Mouse (Mus musculus): ENCODE data around the gene Olfr279. TPM values are rescaled to one million over a fixed set of nuclear protein-coding genes. Genes with fewer than 3 reads are reported as not detected.

The Olfr279 gene
- polyA plus RNA-seq, 1 experiment from 2014 or later: not detected

- WGBS: 74% methylated on average over 18 of the region's 18 CpGs
Measured at GRCm38 (mm10) chr15:98483907-98484886, 8.0 kb upstream of the Olfr279 start.

GRCm38 (mm10) chr15:98486433-98487021, 5.7 kb upstream of the Olfr279 start:
- 90% methylated on average over 8 of the region's 8 CpGs for WGBS
- no peak overlapping the region for H3K4me3 ChIP-seq
- no peak overlapping the region for H3K27ac ChIP-seq (ENCODE audit: poor library complexity, severe bottlenecking)
- ATAC-seq (ENCODE audit: insufficient number of reproducible peaks, low FRiP score): no peak
- no peaks in the 10 kb centered on the region for H3K27me3 ChIP-seq (replicated peaks)
- H3K9me3 ChIP-seq (replicated peaks): peaks cover 7% of the 10 kb centered on the region
- H3K9ac ChIP-seq: no peak overlapping the region
- H3K36me3 ChIP-seq: no peaks in the 10 kb centered on the region
- no peak overlapping the region for H3K4me2 ChIP-seq
- H3K4me1 ChIP-seq (replicated peaks): no peaks in the 10 kb centered on the region

More at GRCm38 (mm10) chr15:98483907-98484886, 8.0 kb upstream of the Olfr279 start:
- Histone ChIP-seq H3K4me3 (no peak overlapping the region), H3K4me1 (replicated peaks) (no peaks in the 10 kb centered on the region), H3K27me3 (replicated peaks) (no peaks in the 10 kb centered on the region), H3K27ac (ENCODE audit: poor library complexity, severe bottlenecking) (no peak overlapping the region), H3K9me3 (replicated peaks) (peaks cover 7% of the 10 kb centered on the region), H3K4me2 (no peak overlapping the region), H3K9ac (no peak overlapping the region), H3K36me3 (no peaks in the 10 kb centered on the region)
- no peak for ATAC-seq (ENCODE audit: insufficient number of reproducible peaks, low FRiP score)

- Histone ChIP-seq H3K36me3 (no peaks in the 10 kb centered on the region), H3K4me1 (replicated peaks) (no peaks in the 10 kb centered on the region), H3K9ac (no peak overlapping the region), H3K4me2 (no peak overlapping the region), H3K4me3 (no peak overlapping the region), H3K27ac (ENCODE audit: poor library complexity, severe bottlenecking) (no peak overlapping the region), H3K27me3 (replicated peaks) (no peaks in the 10 kb centered on the region), H3K9me3 (replicated peaks) (peaks cover 7% of the 10 kb centered on the region)
- no peak for ATAC-seq (ENCODE audit: insufficient number of reproducible peaks, low FRiP score)
- WGBS: 41% methylated on average over 2 of the region's 2 CpGs
Measured at GRCm38 (mm10) chr15:98491332-98491731, 870 bp upstream of the Olfr279 start.

GRCm38 (mm10) chr15:98497631-98498030, 5.4 kb downstream of the Olfr279 start:
- H3K9ac ChIP-seq: no peak overlapping the region
- H3K4me1 ChIP-seq (replicated peaks): no peaks in the 10 kb centered on the region
- peaks cover 15% of the 10 kb centered on the region; the same call in 1 of the 2 replicates for H3K27me3 ChIP-seq (replicated peaks)
- no peaks in the 10 kb centered on the region for H3K36me3 ChIP-seq
- ATAC-seq (ENCODE audit: insufficient number of reproducible peaks, low FRiP score): no peak
- no peak overlapping the region for H3K4me3 ChIP-seq
- 0 out of 2 replicates have a peak, but pooled peaks cover 4% of the 10 kb centered on the region for H3K9me3 ChIP-seq (replicated peaks)
- H3K27ac ChIP-seq (ENCODE audit: poor library complexity, severe bottlenecking): no peak overlapping the region
- WGBS: 79% methylated on average over 17 of the region's 17 CpGs
- no peak overlapping the region for H3K4me2 ChIP-seq

GRCm38 (mm10) chr15:98503317-98503716, 11.1 kb downstream of the Olfr279 start:
- H3K27me3 ChIP-seq (replicated peaks): peaks cover 19% of the 10 kb centered on the region
- H3K27ac ChIP-seq (ENCODE audit: poor library complexity, severe bottlenecking): no peak overlapping the region
- H3K4me2 ChIP-seq: no peak overlapping the region
- H3K36me3 ChIP-seq: no peaks in the 10 kb centered on the region
- ATAC-seq (ENCODE audit: insufficient number of reproducible peaks, low FRiP score): no peak
- H3K9me3 ChIP-seq (replicated peaks): no peaks in the 10 kb centered on the region
- H3K4me1 ChIP-seq (replicated peaks): no peaks in the 10 kb centered on the region
- no peak overlapping the region for H3K4me3 ChIP-seq
- 86% methylated on average over 3 of the region's 3 CpGs for WGBS
- H3K9ac ChIP-seq: no peak overlapping the region

GRCm38 (mm10) chr15:98504514-98504913, 12.3 kb downstream of the Olfr279 start:
- WGBS: 12% methylated on average over 18 of the region's 18 CpGs
- H3K27ac ChIP-seq (ENCODE audit: poor library complexity, severe bottlenecking): no peak overlapping the region
- H3K9ac ChIP-seq: no peak overlapping the region
- no peak overlapping the region for H3K4me3 ChIP-seq
- H3K36me3 ChIP-seq: no peaks in the 10 kb centered on the region
- no peak for ATAC-seq (ENCODE audit: insufficient number of reproducible peaks, low FRiP score)
- H3K27me3 ChIP-seq (replicated peaks): peaks cover 19% of the 10 kb centered on the region
- H3K4me1 ChIP-seq (replicated peaks): no peaks in the 10 kb centered on the region
- peak overlapping the region; percentile 24 for H3K4me2 ChIP-seq
- H3K9me3 ChIP-seq (replicated peaks): no peaks in the 10 kb centered on the region

GRCm38 (mm10) chr15:98506253-98506957, 14.2 kb downstream of the Olfr279 start:
- no peak overlapping the region for H3K4me3 ChIP-seq
- no peak overlapping the region for H3K27ac ChIP-seq (ENCODE audit: poor library complexity, severe bottlenecking)
- no peak overlapping the region for H3K9ac ChIP-seq
- H3K4me2 ChIP-seq: no peak overlapping the region
- no peaks in the 10 kb centered on the region for H3K9me3 ChIP-seq (replicated peaks)
- H3K27me3 ChIP-seq (replicated peaks): peaks cover 11% of the 10 kb centered on the region
- H3K4me1 ChIP-seq (replicated peaks): 0 out of 2 replicates have a peak, but pooled peaks cover 9% of the 10 kb centered on the region
- ATAC-seq (ENCODE audit: insufficient number of reproducible peaks, low FRiP score): no peak
- 77% methylated on average over 9 of the region's 9 CpGs for WGBS
- H3K36me3 ChIP-seq: no peaks in the 10 kb centered on the region

- H3K9ac ChIP-seq: no peak overlapping the region
- WGBS: 80% methylated on average over 5 of the region's 6 CpGs
- peaks cover 13% of the 10 kb centered on the region for H3K4me1 ChIP-seq (replicated peaks)
- no peak overlapping the region for H3K4me3 ChIP-seq
- no peak for ATAC-seq (ENCODE audit: insufficient number of reproducible peaks, low FRiP score)
- no peaks in the 10 kb centered on the region for H3K36me3 ChIP-seq
- no peak overlapping the region for H3K27ac ChIP-seq (ENCODE audit: poor library complexity, severe bottlenecking)
- H3K9me3 ChIP-seq (replicated peaks): no peaks in the 10 kb centered on the region
- H3K27me3 ChIP-seq (replicated peaks): peaks cover 11% of the 10 kb centered on the region
- H3K4me2 ChIP-seq: no peak overlapping the region
Measured at GRCm38 (mm10) chr15:98507321-98507720, 15.1 kb downstream of the Olfr279 start.

GRCm38 (mm10) chr15:98509387-98509786, 17.2 kb downstream of the Olfr279 start:
- WGBS: 58% methylated on average over 2 of the region's 2 CpGs
- no peak overlapping the region for H3K27ac ChIP-seq (ENCODE audit: poor library complexity, severe bottlenecking)
- H3K27me3 ChIP-seq (replicated peaks): peaks cover 4% of the 10 kb centered on the region
- peaks cover 23% of the 10 kb centered on the region for H3K4me1 ChIP-seq (replicated peaks)
- H3K4me2 ChIP-seq: no peak overlapping the region
- no peak overlapping the region for H3K4me3 ChIP-seq
- no peaks in the 10 kb centered on the region for H3K9me3 ChIP-seq (replicated peaks)
- H3K9ac ChIP-seq: no peak overlapping the region
- ATAC-seq (ENCODE audit: insufficient number of reproducible peaks, low FRiP score): no peak
- H3K36me3 ChIP-seq: no peaks in the 10 kb centered on the region

GRCm38 (mm10) chr15:98510438-98511385, 18.5 kb downstream of the Olfr279 start:
- Histone ChIP-seq H3K9ac (no peak overlapping the region), H3K4me3 (peak overlapping the region; percentile 28), H3K36me3 (no peaks in the 10 kb centered on the region), H3K27ac (ENCODE audit: poor library complexity, severe bottlenecking) (no peak overlapping the region), H3K4me2 (peak overlapping the region; percentile 66), H3K9me3 (replicated peaks) (no peaks in the 10 kb centered on the region), H3K4me1 (replicated peaks) (peaks cover 23% of the 10 kb centered on the region), H3K27me3 (replicated peaks) (no peaks in the 10 kb centered on the region)
- WGBS: 26% methylated on average over 25 of the region's 25 CpGs
- ATAC-seq (ENCODE audit: insufficient number of reproducible peaks, low FRiP score): no peak; the same call in 1 of the 2 replicates
